Mouse (Mus musculus) hindbrain, postnatal 0 days (tissue): ENCODE measurements around the gene Cysrt1. TPM values are rescaled to one million over a fixed set of nuclear protein-coding genes. Genes with fewer than 3 reads are reported as not detected.

Source experiments
- ATAC-seq: fragments of 200-750 bp; cut with Nextera tagmentation; 2 replicates; pipeline ENCODE4 v1.8.0; 2017; ENCODE audit warnings: mild to moderate bottlenecking, moderate TSS enrichment, moderate library complexity
- DNase-seq: peaks from one replicate; pipeline ENCODE4 v3.0.0-alpha.2; 2015; ENCODE audit warnings: low spot score
- H3K27ac ChIP-seq: fragments of 300-500 bp; sonication (generic); 2 replicates; pipeline ENCODE4 v1.5.1; 2014; ENCODE audit warnings: mild to moderate bottlenecking
- H3K27me3 ChIP-seq: fragments of 300-500 bp; sonication (generic); 2 replicates; pipeline ENCODE4 v1.6.1; 2014; ENCODE audit warnings: low read length, mixed read lengths; ENCODE audit not compliant: insufficient read depth
- H3K36me3 ChIP-seq: fragments of 300-500 bp; sonication (generic); 2 replicates; pipeline ENCODE4 v1.6.1; 2014; ENCODE audit warnings: low read length, mixed read lengths; ENCODE audit not compliant: insufficient read depth
- H3K4me1 ChIP-seq: fragments of 300-500 bp; sonication (generic); 2 replicates; pipeline ENCODE4 v1.6.1; 2014; ENCODE audit warnings: antibody characterized with exemption, low read length, mixed read lengths; ENCODE audit not compliant: insufficient read depth
- H3K4me2 ChIP-seq: fragments of 300-500 bp; sonication (generic); 2 replicates; pipeline ENCODE4 v1.6.1; 2014; ENCODE audit warnings: low read depth, mild to moderate bottlenecking, low read length, moderate library complexity, mixed read lengths
- H3K4me3 ChIP-seq: fragments of 300-500 bp; sonication (generic); 2 replicates; pipeline ENCODE4 v1.5.1; 2014; ENCODE audit warnings: low read length
- H3K9ac ChIP-seq: fragments of 300-500 bp; sonication (generic); replicated peaks from 2 replicates; pipeline ENCODE4 v1.6.1; 2014; ENCODE audit warnings: mild to moderate bottlenecking, low read length, moderate library complexity, mixed read lengths
- H3K9me3 ChIP-seq: fragments of 300-500 bp; sonication (generic); 2 replicates; pipeline ENCODE4 v1.6.1; 2016; ENCODE audit warnings: low read length, mixed read lengths
- CTCF ChIP-seq: IDR thresholded peaks from 2 replicates; pipeline ENCODE4 v1.5.1; 2016; ENCODE audit warnings: antibody characterized with exemption, control low read depth, low read depth
- WGBS: fragments of 180-500 bp; shearing (Covaris S2); extraction: QIAGEN DNeasy Blood & Tissue Kit; methylation state at CpG from one replicate; pipeline ENCODE4 v1.1.7; 2014; 5-methylcytosine and 5-hydroxymethylcytosine counted together
- polyA plus RNA-seq: library from polyadenylated mRNA; unstranded; fragments of >200 nt; fragmentation: Nextera tagmentation; extraction: Ambion mirVana; gene quantifications from 2 replicates; pipeline ENCODE4 v1.2.1, GENCODE M21; 2015
- total RNA-seq: library from RNA; depleted of rRNA; stranded (reverse); fragments of >200 nt; gene quantifications from 2 replicates; pipeline ENCODE4 v1.2.3, GENCODE M21; 2014

Gene Cysrt1
- total and polyA plus RNA-seq, 2 experiments from 2014 or later: 0.24 TPM; not detected in 1

- 92% methylated on average over 10 of the region's 10 CpGs for WGBS
These were observed 4.2 kb upstream of the Cysrt1 start, which contains the start of gene AL732309.1 for GRCm38 (mm10) chr2:25246183-25247072. TSS of gene AL732309.1 (minus strand) at chr2:25246863.

GRCm38 (mm10) chr2:25244144-25244543 is 1.9 kb upstream of the Cysrt1 start:
- Histone ChIP-seq H3K4me2 (no peak overlapping the region), H3K9me3 (no peaks in the 10 kb centered on the region), H3K4me3 (no peak overlapping the region), H3K4me1 (peaks cover 12% of the 10 kb centered on the region), H3K36me3 (peaks cover 5% of the 10 kb centered on the region; the same call in 1 of the 2 replicates), H3K27me3 (no peaks in the 10 kb centered on the region), H3K9ac (no peak overlapping the region), H3K27ac (no peak overlapping the region)
- no peak for ATAC-seq
- DNase-seq: no peak
- 91% methylated on average over 4 of the region's 4 CpGs for WGBS
- TF ChIP-seq CTCF: no peak

More at GRCm38 (mm10) chr2:25246183-25247072, 4.2 kb upstream of the Cysrt1 start, which contains the start of gene AL732309.1:
- H3K4me1 ChIP-seq: peaks cover 7% of the 10 kb centered on the region
- H3K27me3 ChIP-seq: no peaks in the 10 kb centered on the region
- no peak for TF ChIP-seq CTCF
- no peak within 1 kb of the TSS for H3K9ac ChIP-seq
- H3K36me3 ChIP-seq: peaks cover 13% of the 10 kb centered on the region; the same call in 1 of the 2 replicates
- H3K9me3 ChIP-seq: no peaks in the 10 kb centered on the region
- H3K4me3 ChIP-seq: no peak within 1 kb of the TSS
- ATAC-seq: no peak
- H3K4me2 ChIP-seq: no peak within 1 kb of the TSS
- DNase-seq: no peak
- no peak within 1 kb of the TSS for H3K27ac ChIP-seq

- no peak overlapping the region for H3K27ac ChIP-seq
- H3K9me3 ChIP-seq: no peaks in the 10 kb centered on the region
- DNase-seq: no peak
- WGBS: 78% methylated on average over 8 of the region's 8 CpGs
- TF ChIP-seq CTCF: no peak
- peaks cover 12% of the 10 kb centered on the region for H3K4me1 ChIP-seq
- H3K9ac ChIP-seq: peak overlapping the region; percentile 73; the same call in 1 of the 2 replicates
- H3K36me3 ChIP-seq: peaks cover 5% of the 10 kb centered on the region; the same call in 1 of the 2 replicates
- H3K4me2 ChIP-seq: peak overlapping the region; percentile 88
- no peaks in the 10 kb centered on the region for H3K27me3 ChIP-seq
- peak overlapping the region; percentile 56 for H3K4me3 ChIP-seq
- no peak for ATAC-seq
These were observed 1.1 kb upstream of the Cysrt1 start for GRCm38 (mm10) chr2:25243342-25243741.

- TF ChIP-seq CTCF: no peak
- Histone ChIP-seq H3K4me3 (peak overlapping the region; percentile 56), H3K9ac (peak overlapping the region; percentile 73; the same call in 1 of the 2 replicates), H3K27ac (peak overlapping the region; percentile 80; the same call in 1 of the 2 replicates), H3K36me3 (peaks cover 5% of the 10 kb centered on the region; the same call in 1 of the 2 replicates), H3K27me3 (no peaks in the 10 kb centered on the region), H3K4me1 (peaks cover 12% of the 10 kb centered on the region), H3K4me2 (peak overlapping the region; percentile 88), H3K9me3 (no peaks in the 10 kb centered on the region)
- DNase-seq (no peak), ATAC-seq (peak; percentile 43)
- WGBS: 13% methylated on average over 6 of the region's 6 CpGs
These were observed 845 bp downstream of the Cysrt1 start for GRCm38 (mm10) chr2:25241438-25241775.

GRCm38 (mm10) chr2:25240723-25241437 is 1.4 kb downstream of the Cysrt1 start:
- Histone ChIP-seq H3K4me3 (peak overlapping the region; percentile 56), H3K27ac (peak overlapping the region; percentile 80), H3K27me3 (no peaks in the 10 kb centered on the region), H3K36me3 (peaks cover 5% of the 10 kb centered on the region; the same call in 1 of the 2 replicates), H3K9ac (peak overlapping the region; percentile 73; the same call in 1 of the 2 replicates), H3K9me3 (no peaks in the 10 kb centered on the region), H3K4me2 (peak overlapping the region; percentile 88), H3K4me1 (peaks cover 12% of the 10 kb centered on the region)
- WGBS: under 1% methylated on average over 29 of the region's 29 CpGs
- ATAC-seq (peak; percentile 73), DNase-seq (peak; percentile 87)
- no peak; the same call in 1 of the 2 replicates for TF ChIP-seq CTCF

GRCm38 (mm10) chr2:25240310-25240709 is 1.9 kb downstream of the Cysrt1 start:
- Histone ChIP-seq H3K4me3 (peak overlapping the region; percentile 56; the same call in 1 of the 2 replicates), H3K27me3 (no peaks in the 10 kb centered on the region), H3K9ac (no peak overlapping the region), H3K27ac (peak overlapping the region; percentile 80), H3K36me3 (peaks cover 5% of the 10 kb centered on the region; the same call in 1 of the 2 replicates), H3K4me2 (peak overlapping the region; percentile 88), H3K4me1 (peaks cover 12% of the 10 kb centered on the region), H3K9me3 (no peaks in the 10 kb centered on the region)
- DNase-seq (no peak), ATAC-seq (0 out of 2 replicates have a peak, but pooled peaks have one; percentile 1)
- no peak for TF ChIP-seq CTCF
- WGBS: 52% methylated on average over 8 of the region's 8 CpGs
